Mouse (Mus musculus) stomach, postnatal 0 days (tissue): ENCODE results near the gene Zfp619.

ENCODE experiments used
- CTCF ChIP-seq: IDR thresholded peaks from 2 replicates; pipeline ENCODE4 v1.5.1; 2016; ENCODE audit warnings: antibody characterized with exemption, low read depth, mild to moderate bottlenecking, moderate library complexity
- EP300 ChIP-seq: optimal IDR thresholded peaks from 2 replicates; pipeline ENCODE3; 2016; ENCODE audit warnings: antibody characterized with exemption

GRCm38 (mm10) chr7:39580066-39580465 lies 62.5 kb downstream of the Zfp619 start:
- TF ChIP-seq CTCF (no peak), EP300 (no peak)
